Mouse (Mus musculus) kidney, postnatal 14 days (tissue): ENCODE measurements at regions not wholly inside any gene's neighbourhood (a gene's known extent, or its start where the extent isn't known, plus 50 kb on each side); places are given as distances from the start of the nearest gene placed in this dataset.
A peak's percentile ranks its signal among the peaks of the same experiment; 100 is the strongest.
"Not testable (repeated sequence)": the region's sequence is repeated elsewhere in the genome, so short reads cannot be mapped to it uniquely, and the experiment has no call there.

ENCODE experiments used
- DNase-seq: peaks from one replicate; pipeline ENCODE4 v3.0.0; 2022; ENCODE audit warnings: mixed read lengths

DNA sequence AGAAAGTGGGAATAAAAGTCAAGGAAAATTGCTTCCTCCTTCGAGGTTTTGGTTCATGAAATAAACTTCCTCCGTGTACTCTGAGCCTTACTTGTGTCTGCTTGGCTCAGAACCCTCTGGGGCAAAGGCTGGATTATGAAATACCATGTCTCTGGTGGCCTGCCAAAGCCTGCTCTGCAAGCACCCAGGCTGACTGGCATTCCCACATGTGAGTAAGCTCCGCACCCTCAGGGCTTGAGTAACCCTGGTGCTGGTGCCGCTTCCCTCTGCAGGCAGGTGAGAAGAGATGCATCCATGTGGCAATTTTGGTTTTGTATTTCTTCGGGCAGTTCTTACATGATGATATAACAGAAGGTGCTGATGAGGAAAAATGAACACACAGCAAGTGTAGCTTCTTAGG is 66.0 kb downstream of the Nr2f2 start:
- peak; percentile 90 for DNase-seq

DNA sequence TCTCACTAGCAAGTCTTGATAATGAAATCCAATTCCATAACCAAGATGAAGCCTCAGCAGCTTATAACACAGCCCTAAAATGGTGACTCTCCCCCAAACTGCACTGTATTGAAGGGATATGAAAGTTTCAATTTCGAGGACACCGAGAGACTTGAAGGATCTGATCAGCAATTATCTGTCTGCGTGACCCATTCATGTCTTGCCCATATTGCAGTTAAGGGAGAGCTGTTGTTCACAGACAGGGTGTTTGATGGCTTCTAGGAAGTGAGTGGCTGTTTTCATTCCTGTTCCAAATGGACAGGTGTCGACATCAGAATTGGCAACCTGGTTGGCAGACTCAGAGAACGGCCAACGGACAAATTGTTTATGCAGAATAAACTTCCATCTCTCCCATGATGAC is 75.1 kb downstream of the Nr2f2 start:
- DNase-seq: no peak

DNA sequence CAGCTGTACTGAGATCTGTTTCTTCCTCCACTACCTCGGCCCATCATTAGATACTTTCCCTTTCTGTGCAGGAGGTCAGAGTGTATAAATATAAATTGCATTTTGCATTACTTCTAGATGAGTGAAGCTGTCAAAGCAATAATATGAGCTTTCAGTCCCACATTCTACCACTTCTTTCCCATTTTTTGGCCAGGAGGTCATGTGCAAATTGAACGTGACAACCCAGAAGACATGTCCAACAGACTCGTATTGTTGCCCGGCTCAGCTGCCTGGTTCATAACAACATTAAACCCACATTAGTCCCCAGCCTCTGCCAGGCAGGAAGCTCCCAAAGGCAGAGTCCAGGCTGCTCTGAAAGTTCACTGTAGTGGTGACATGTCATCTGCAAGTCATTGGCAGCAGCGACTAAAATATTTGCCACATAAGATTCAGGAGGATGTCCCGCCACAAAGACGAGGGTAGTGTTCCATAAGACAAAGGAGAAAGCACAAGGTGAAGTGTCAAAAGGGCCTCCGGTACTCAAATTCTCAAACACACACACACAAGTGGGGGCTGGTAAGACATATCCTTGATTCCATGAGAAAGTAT is 75.7 kb downstream of the Nr2f2 start:
- no peak for DNase-seq

GRCm38 (mm10) chr7:70290277-70290676 is 76.3 kb downstream of the Nr2f2 start:
- DNase-seq: no peak

DNA sequence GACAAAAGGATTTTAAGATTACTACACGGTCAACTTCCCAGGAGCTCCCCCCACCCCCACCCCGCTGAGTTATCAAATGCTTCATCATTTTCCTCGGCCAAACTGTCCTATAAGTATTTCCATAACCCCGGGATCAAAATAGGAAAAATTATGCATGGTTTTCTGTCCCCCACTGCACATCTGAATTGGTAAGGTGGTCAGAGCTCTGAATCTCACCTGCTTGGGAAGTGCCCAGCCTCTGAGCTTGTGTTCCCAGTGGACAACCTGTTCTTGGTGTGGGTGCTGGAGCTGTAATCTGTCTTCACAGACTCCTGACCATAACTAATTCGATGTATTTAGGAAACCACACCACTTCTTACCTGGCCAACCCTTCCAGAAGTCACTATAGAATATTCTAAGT is 77.9 kb downstream of the Nr2f2 start:
- no peak for DNase-seq

GRCm38 (mm10) chr7:70287891-70288421 is 78.6 kb downstream of the Nr2f2 start:
- peak; percentile 37 for DNase-seq

- DNase-seq: no peak
Observed at GRCm38 (mm10) chr7:70286836-70287355, 79.6 kb downstream of the Nr2f2 start.

- no peak for DNase-seq
Observed at GRCm38 (mm10) chr7:70285344-70285743, 81.2 kb downstream of the Nr2f2 start.

- no peak for DNase-seq
Observed at GRCm38 (mm10) chr7:70283836-70284235, 82.7 kb downstream of the Nr2f2 start.

GRCm38 (mm10) chr7:70283166-70283565 is 83.4 kb downstream of the Nr2f2 start:
- DNase-seq: no peak

GRCm38 (mm10) chr7:70281891-70282515 is 84.5 kb downstream of the Nr2f2 start:
- no peak for DNase-seq

GRCm38 (mm10) chr7:70281381-70281750 is 85.2 kb downstream of the Nr2f2 start:
- peak; percentile 14 for DNase-seq

DNA sequence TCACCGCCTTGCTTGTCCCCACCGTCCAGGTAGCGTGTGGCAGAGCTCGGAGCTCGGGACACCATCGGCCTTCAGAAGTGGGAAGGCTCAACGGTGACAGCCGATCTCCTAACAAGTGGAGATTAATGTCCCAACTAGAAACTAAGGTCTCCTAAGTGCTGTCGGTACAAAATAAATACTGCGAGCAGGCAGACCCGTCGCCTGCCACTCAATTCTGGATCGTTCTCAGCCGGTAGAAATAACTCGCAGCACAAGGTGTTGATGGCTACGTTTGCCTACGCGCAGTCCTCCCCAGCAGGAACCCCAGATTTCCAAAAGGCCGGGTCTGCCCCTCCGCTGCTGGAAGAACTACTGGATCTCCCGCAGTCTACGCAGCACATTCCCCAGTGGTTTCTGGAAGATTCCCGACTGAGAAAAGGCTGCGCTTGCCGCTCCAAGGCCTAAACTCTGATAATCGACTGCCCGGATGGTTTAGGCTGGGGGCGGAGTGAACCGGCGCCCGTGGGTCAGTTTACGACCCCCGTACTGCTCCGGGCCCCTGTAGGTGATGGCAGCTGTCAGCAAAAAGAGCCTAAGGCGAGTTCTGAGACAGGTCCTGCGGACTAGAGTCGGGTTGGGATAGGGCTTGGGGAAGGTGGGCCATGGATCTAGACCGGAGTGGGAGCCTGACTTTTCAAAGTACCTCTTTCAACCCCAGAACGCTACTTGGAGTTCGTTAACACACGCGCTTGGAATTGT is 85.7 kb downstream of the Nr2f2 start:
- DNase-seq: peak; percentile 25

- DNase-seq: no peak
Observed at GRCm38 (mm10) chr7:70279927-70280642, 86.5 kb downstream of the Nr2f2 start.

- DNase-seq: no peak
Observed at GRCm38 (mm10) chr7:70279101-70279500, 87.4 kb downstream of the Nr2f2 start.

GRCm38 (mm10) chr7:70276078-70276477 is 90.5 kb downstream of the Nr2f2 start:
- DNase-seq: no peak

DNA sequence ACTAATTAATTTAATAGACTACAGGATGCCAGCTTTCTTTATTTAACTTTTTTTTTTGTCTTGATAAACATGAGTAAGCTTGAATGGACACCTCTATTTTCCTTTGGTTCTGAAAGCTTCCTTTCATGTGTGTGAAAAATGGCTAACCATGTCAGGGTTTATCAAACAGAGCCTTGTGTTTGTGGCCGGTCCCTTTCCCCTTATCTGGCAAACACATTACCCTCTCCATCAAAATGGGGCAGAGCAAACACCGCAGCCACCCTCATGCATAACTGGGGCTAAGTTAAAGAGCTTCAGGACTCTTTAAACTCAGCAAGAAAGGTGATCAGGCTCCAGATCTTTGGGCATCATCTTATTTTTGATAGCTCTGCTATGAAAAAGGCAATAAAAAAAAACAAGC is 92.2 kb downstream of the Nr2f2 start:
- no peak for DNase-seq

DNA sequence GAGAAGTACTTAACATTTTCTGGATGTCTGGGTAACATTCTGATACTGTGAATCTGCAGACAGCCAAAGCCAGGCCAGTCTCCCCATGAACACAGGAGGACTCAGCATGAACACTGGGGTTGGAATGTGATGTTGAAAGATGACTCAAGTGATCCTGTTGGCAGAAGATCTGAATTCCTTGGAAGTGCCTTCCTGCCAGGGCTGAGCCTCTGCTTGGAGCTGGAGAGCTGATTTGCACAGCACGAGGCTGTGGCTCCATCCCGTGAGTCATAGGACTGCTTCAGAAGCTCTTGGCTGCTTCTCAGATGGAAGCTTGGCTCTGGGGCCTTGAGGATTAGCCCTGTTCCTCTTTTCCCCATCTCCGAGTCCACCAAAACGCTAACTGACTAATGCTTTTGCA is 99.5 kb downstream of the Nr2f2 start:
- DNase-seq: peak; percentile 13

- no peak for DNase-seq
Observed at GRCm38 (mm10) chr7:70256806-70257205, 109.7 kb downstream of the Nr2f2 start.

GRCm38 (mm10) chr7:70255072-70255471 is 111.5 kb downstream of the Nr2f2 start:
- no peak for DNase-seq

DNA sequence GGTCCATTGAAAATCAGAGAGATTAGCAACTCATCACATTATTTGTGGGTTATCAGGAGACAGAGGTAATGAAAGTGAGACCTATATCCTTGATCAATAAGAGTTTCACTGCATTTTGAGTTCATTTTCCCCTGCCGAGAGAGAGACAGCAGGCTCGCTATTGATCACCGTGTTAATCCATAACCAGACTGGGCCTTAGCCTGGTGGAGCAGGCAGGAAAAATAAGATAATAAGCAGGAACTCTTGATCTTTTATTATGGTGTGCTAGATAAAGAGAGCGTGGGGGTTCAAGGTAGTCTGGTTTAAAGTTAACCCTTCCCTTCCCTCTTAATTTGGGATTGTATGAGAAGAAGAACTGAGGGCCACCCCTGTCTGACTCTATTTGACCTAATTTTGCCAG is 113.3 kb downstream of the Nr2f2 start:
- no peak for DNase-seq

GRCm38 (mm10) chr7:70239059-70239458 is 127.5 kb downstream of the Nr2f2 start:
- not testable (repeated sequence) for DNase-seq

GRCm38 (mm10) chr7:70219310-70219709 is 147.2 kb downstream of the Nr2f2 start:
- no peak for DNase-seq
